Mouse (Mus musculus) liver, embryonic 15.5 days (tissue): ENCODE data around the gene Mccc1. TPM values are rescaled to one million over a fixed set of nuclear protein-coding genes. Genes with fewer than 3 reads are reported as not detected.

Experiments used
- ATAC-seq: fragments of 200-750 bp; cut with Nextera tagmentation; 2 replicates; pipeline ENCODE4 v1.8.0; 2017; ENCODE audit warnings: moderate number of reproducible peaks, mild to moderate bottlenecking, moderate library complexity; ENCODE audit not compliant: insufficient read depth
- H3K27ac ChIP-seq: fragments of 300-500 bp; sonication (generic); replicated peaks from 2 replicates; pipeline ENCODE4 v1.5.1; 2015; ENCODE audit warnings: mild to moderate bottlenecking, inconsistent platforms
- H3K27me3 ChIP-seq: fragments of 300-500 bp; sonication (generic); 2 replicates; pipeline ENCODE4 v1.6.1; 2015; ENCODE audit warnings: mild to moderate bottlenecking, inconsistent platforms
- H3K36me3 ChIP-seq: fragments of 300-500 bp; sonication (generic); replicated peaks from 2 replicates; pipeline ENCODE4 v1.6.1; 2015; ENCODE audit warnings: moderate library complexity, mild to moderate bottlenecking, inconsistent platforms
- H3K4me1 ChIP-seq: fragments of 300-500 bp; sonication (generic); replicated peaks from 2 replicates; pipeline ENCODE4 v1.6.1; 2015; ENCODE audit warnings: inconsistent platforms
- H3K4me2 ChIP-seq: fragments of 300-500 bp; sonication (generic); 2 replicates; pipeline ENCODE4 v1.6.1; 2015; ENCODE audit warnings: moderate library complexity, mild to moderate bottlenecking, inconsistent platforms
- H3K4me3 ChIP-seq: fragments of 300-500 bp; sonication (generic); replicated peaks from 2 replicates; pipeline ENCODE4 v1.5.1; 2015; ENCODE audit warnings: mild to moderate bottlenecking, inconsistent platforms
- H3K9ac ChIP-seq: fragments of 300-500 bp; sonication (generic); 2 replicates; pipeline ENCODE4 v1.6.1; 2015; ENCODE audit warnings: moderate library complexity, mild to moderate bottlenecking, inconsistent platforms
- H3K9me3 ChIP-seq: fragments of 300-500 bp; sonication (generic); replicated peaks from 2 replicates; pipeline ENCODE4 v1.6.1; 2016; ENCODE audit warnings: inconsistent platforms
- WGBS: fragments of 180-500 bp; shearing (Covaris S2); methylation state at CpG from one replicate; pipeline ENCODE4 v1.1.7; 2015; ENCODE audit warnings: mixed read lengths; ENCODE audit not compliant: insufficient replicate concordance; 5-methylcytosine and 5-hydroxymethylcytosine counted together
- polyA plus RNA-seq: library from polyadenylated mRNA; unstranded; fragments of >200 nt; fragmentation: Nextera tagmentation; extraction: Ambion mirVana; gene quantifications from 2 replicates; pipeline ENCODE4 v1.2.1, GENCODE M21; 2015

The Mccc1 gene
- 14.4 and 14.5 TPM in 2 replicates for polyA plus RNA-seq

- H3K27ac ChIP-seq: peak within 1 kb of the TSS; percentile 77
- WGBS: 2% methylated on average over 39 of the region's 39 CpGs
Observed at GRCm38 (mm10) chr3:36000275-36001239, at the start of gene Mccc1. Gene Mccc1, minus strand, starts transcription at chr3:36000678.

GRCm38 (mm10) chr3:36049106-36049505 lies 48.6 kb upstream of the Mccc1 start:
- H3K27ac ChIP-seq: no peak overlapping the region
- H3K4me2 ChIP-seq: no peak overlapping the region
- H3K36me3 ChIP-seq: no peaks in the 10 kb centered on the region
- no peak overlapping the region for H3K4me3 ChIP-seq
- 54% methylated on average over 1 of the region's 1 CpGs for WGBS
- no peak for ATAC-seq
- H3K4me1 ChIP-seq: no peaks in the 10 kb centered on the region
- no peaks in the 10 kb centered on the region for H3K9me3 ChIP-seq
- no peak overlapping the region for H3K9ac ChIP-seq
- no peaks in the 10 kb centered on the region for H3K27me3 ChIP-seq

More at GRCm38 (mm10) chr3:36000275-36001239, at the start of gene Mccc1:
- ATAC-seq: peak; percentile 99
- Histone ChIP-seq H3K9ac (peak within 1 kb of the TSS; percentile 62), H3K36me3 (no peaks in the 10 kb centered on the region), H3K27me3 (no peaks in the 10 kb centered on the region), H3K4me1 (peaks cover 16% of the 10 kb centered on the region), H3K9me3 (no peaks in the 10 kb centered on the region), H3K4me2 (peak within 1 kb of the TSS; percentile 85), H3K4me3 (peak within 1 kb of the TSS; percentile 75)

GRCm38 (mm10) chr3:36045086-36045485 lies 44.6 kb upstream of the Mccc1 start:
- ATAC-seq: no peak
- 49% methylated on average over 4 of the region's 4 CpGs for WGBS
- Histone ChIP-seq H3K27me3 (no peaks in the 10 kb centered on the region), H3K4me1 (no peaks in the 10 kb centered on the region), H3K4me3 (no peak overlapping the region), H3K9ac (no peak overlapping the region), H3K36me3 (no peaks in the 10 kb centered on the region), H3K27ac (no peak overlapping the region), H3K4me2 (no peak overlapping the region), H3K9me3 (no peaks in the 10 kb centered on the region)

DNA sequence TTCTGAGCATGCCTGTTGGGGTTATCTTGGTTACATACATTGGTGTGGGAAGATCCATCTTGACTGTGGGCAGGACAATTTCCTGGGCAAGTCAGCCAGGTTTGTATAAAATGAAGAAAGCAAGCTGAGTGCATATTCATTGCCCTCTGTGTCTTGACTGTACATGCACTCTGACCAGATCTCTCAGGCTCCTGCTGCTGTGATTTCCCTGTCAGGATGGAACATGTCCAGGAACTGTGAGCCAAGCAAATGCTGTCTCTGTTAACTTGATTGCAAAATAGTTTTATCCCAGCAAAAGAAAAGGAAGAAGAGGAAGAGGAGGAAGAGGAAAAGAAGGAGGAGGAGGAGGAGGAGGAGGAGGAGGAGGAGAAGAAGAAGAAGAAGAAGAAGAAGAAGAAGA lies 44.0 kb upstream of the Mccc1 start:
- Histone ChIP-seq H3K4me2 (no peak overlapping the region), H3K4me1 (no peaks in the 10 kb centered on the region), H3K36me3 (no peaks in the 10 kb centered on the region), H3K9ac (no peak overlapping the region), H3K4me3 (no peak overlapping the region), H3K9me3 (no peaks in the 10 kb centered on the region), H3K27ac (no peak overlapping the region), H3K27me3 (no peaks in the 10 kb centered on the region)
- no peak for ATAC-seq

DNA sequence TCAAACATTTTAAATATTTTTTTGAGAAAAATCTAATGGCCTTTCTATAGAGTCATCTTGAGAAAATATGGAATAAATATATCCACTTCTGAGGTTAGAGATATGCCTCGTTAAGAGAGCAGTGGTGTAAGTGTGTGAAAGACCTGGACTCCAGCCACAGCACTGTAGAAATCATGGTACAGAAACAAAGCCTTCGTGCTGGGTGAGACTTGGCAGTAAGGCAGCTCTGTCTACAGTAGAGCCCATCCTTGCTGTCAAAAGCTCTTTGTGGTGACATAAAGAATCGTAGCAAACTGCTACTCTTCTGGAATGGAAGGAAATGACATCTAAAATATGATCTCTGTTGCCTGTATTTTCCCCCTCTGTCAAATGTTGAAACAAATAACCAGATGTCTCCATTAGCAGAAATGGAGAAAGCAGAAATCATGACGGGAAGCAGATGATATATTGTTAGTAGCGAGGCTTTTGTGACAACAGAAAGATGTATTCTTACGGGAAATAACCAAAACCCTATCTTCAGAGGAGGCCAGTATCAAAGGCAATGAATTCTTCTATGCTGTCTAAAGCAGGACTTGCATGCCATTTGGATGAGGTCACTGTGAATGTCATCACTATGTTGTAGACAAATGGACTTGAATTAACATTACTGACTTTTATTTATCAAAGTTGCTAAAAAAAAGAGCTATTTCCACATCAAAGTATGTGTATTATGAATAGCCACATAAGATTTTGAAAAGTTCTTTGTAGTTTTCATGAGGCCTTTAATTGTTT lies 31.4 kb upstream of the Mccc1 start:
- H3K9me3 ChIP-seq: no peaks in the 10 kb centered on the region
- H3K36me3 ChIP-seq: no peaks in the 10 kb centered on the region
- H3K4me2 ChIP-seq: no peak overlapping the region
- H3K4me1 ChIP-seq: no peaks in the 10 kb centered on the region
- 46% methylated on average over 6 of the region's 6 CpGs for WGBS
- H3K27me3 ChIP-seq: no peaks in the 10 kb centered on the region
- H3K9ac ChIP-seq: no peak overlapping the region
- H3K27ac ChIP-seq: no peak overlapping the region
- ATAC-seq: no peak
- H3K4me3 ChIP-seq: no peak overlapping the region

- no peaks in the 10 kb centered on the region for H3K4me1 ChIP-seq
- 39% methylated on average over 4 of the region's 4 CpGs for WGBS
- no peaks in the 10 kb centered on the region for H3K9me3 ChIP-seq
Observed at GRCm38 (mm10) chr3:36029993-36030392, 29.5 kb upstream of the Mccc1 start.

GRCm38 (mm10) chr3:36025732-36026131 lies 25.3 kb upstream of the Mccc1 start:
- Histone ChIP-seq H3K9ac (no peak overlapping the region), H3K4me1 (no peaks in the 10 kb centered on the region), H3K36me3 (no peaks in the 10 kb centered on the region), H3K4me3 (no peak overlapping the region), H3K4me2 (no peak overlapping the region), H3K27me3 (no peaks in the 10 kb centered on the region), H3K9me3 (no peaks in the 10 kb centered on the region), H3K27ac (no peak overlapping the region)
- 72% methylated on average over 6 of the region's 6 CpGs for WGBS
- ATAC-seq: no peak

More at GRCm38 (mm10) chr3:36029993-36030392, 29.5 kb upstream of the Mccc1 start:
- no peak for ATAC-seq
- H3K4me2 ChIP-seq: no peak overlapping the region
- no peak overlapping the region for H3K27ac ChIP-seq
- H3K4me3 ChIP-seq: no peak overlapping the region
- H3K36me3 ChIP-seq: no peaks in the 10 kb centered on the region
- H3K27me3 ChIP-seq: no peaks in the 10 kb centered on the region
- H3K9ac ChIP-seq: no peak overlapping the region

GRCm38 (mm10) chr3:36011239-36011638 lies 10.8 kb upstream of the Mccc1 start:
- 55% methylated on average over 3 of the region's 3 CpGs for WGBS

DNA sequence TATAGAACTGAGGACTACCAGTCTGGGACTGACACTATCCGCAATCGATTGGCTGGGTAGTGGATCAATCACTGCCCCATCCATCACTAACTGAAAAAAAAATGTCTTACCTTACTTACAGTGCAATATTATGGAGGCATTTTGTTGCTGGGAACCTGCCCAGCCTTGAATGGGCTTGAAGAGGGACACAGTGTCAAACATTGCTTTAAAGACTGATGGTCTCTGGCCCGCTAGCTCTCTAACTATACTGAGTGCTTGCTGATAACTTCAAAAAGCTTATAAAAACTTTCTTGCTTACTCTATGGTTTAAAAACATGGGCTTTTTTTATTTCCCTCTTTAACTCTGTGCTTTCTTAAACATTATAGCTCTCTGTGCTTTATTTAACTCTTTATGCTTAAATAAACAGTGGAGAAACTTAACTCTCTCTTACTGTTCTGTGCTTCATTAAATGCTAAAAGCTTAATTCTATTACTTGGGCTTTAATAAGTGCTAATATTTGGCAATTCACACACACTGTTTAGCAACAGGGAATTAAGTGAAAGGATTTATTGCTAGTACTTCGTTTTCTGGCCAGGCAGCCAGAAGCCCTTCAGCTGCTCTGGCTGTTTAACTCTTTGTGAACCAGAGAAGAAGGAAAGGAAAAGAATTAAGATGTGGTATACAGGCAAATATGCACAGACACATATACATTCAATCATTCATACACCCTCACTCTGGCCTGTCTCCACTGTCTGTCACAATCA lies 8.1 kb upstream of the Mccc1 start:
- 55% methylated on average over 4 of the region's 4 CpGs for WGBS

More at GRCm38 (mm10) chr3:36011239-36011638, 10.8 kb upstream of the Mccc1 start:
- Histone ChIP-seq H3K4me1 (no peaks in the 10 kb centered on the region), H3K36me3 (no peaks in the 10 kb centered on the region), H3K4me2 (no peak overlapping the region), H3K4me3 (no peak overlapping the region), H3K27me3 (no peaks in the 10 kb centered on the region), H3K9ac (no peak overlapping the region), H3K27ac (no peak overlapping the region), H3K9me3 (no peaks in the 10 kb centered on the region)
- ATAC-seq: no peak

DNA sequence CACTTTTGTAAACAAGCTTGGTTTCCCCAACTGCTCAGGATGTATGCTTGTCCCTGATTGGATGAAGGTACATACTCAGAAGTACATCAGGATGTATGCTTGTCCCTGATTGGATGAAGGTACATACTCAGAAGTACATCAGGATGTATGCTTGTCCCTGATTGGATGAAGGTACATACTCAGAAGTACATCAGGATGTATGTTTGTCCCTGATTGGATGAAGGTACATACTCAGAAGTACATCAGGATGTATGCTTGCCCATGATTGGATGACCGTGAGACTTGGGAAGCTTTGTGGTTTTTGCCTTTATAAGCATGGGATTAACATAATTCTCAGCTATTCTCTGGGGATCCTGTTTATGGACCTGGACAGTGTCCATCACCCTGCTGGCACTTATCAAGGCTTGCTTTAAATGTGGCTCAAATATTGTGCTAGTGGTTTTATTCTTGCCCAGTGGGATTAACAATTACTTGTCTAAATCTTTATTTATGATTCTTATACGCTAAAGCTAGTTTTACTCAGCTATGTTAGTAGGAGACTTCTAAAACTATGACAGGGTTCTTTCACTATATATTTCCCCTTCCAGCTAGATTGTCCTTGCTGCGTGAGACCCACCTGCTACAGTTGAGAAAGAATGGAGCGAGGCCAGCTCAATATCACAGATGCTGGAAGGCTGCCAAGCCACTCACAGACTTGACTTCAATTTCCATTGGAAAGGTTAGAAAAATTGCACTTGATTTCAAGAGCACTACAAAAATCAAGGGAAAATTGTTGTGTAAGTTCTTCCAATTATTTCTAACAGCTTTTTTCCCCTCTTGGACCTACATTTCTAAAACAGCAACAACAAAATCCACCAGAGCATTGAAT lies 3.8 kb upstream of the Mccc1 start:
- no peak overlapping the region for H3K4me2 ChIP-seq
- H3K27me3 ChIP-seq: no peaks in the 10 kb centered on the region
- no peak overlapping the region for H3K27ac ChIP-seq
- H3K36me3 ChIP-seq: no peaks in the 10 kb centered on the region
- ATAC-seq: no peak
- 62% methylated on average over 4 of the region's 4 CpGs for WGBS
- no peaks in the 10 kb centered on the region for H3K9me3 ChIP-seq
- no peak overlapping the region for H3K9ac ChIP-seq
- H3K4me1 ChIP-seq: peaks cover 16% of the 10 kb centered on the region
- no peak overlapping the region for H3K4me3 ChIP-seq

More for the DNA sequence above, 8.1 kb upstream of the Mccc1 start:
- no peak overlapping the region for H3K9ac ChIP-seq
- no peak overlapping the region for H3K4me3 ChIP-seq
- no peak overlapping the region for H3K27ac ChIP-seq
- no peaks in the 10 kb centered on the region for H3K36me3 ChIP-seq
- H3K27me3 ChIP-seq: no peaks in the 10 kb centered on the region
- no peak for ATAC-seq
- no peaks in the 10 kb centered on the region for H3K9me3 ChIP-seq
- H3K4me1 ChIP-seq: no peaks in the 10 kb centered on the region
- no peak overlapping the region for H3K4me2 ChIP-seq
